In the genomic region with DNA sequence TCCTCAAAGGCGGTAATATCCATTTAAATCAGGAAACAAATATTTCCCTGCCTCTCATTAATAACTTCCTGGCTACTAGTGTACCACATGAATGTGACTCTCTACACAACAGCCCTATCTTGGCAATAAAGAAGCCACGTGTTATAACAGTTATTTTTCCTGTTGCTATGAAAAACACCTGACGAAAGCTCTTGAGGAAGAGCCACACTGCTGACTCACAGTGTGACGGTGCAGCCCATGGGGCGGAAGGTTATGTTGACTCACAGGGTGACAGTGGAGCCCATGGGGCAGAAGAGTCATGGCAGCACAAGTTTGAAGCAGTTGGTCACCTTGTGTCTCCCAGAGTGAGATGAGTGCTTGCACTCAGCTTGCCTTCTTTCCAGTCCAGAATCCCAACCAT, we compare ENCODE assay signal across 15 mouse cellular contexts. TPM values are rescaled to one million over a fixed set of nuclear protein-coding genes. Genes with fewer than 3 reads are reported as not detected.
DNase-seq lines count a peak whose midpoint lies in the region; ATAC-seq lines count a peak whose summit lies in the region.
"Had no signal": no experiment of that assay in that cellular context is flagged by ENCODE, and none has a peak within 500 bp of the region (broad histone marks: within the 10 kb centered on the region; RNA-seq: fewer than 3 reads in every experiment).

No protein-coding gene starts in this region.

- H3K9ac ChIP-seq in hindbrain, embryonic 11.5 days (ENCODE audit: low read depth, low read length), result no peak overlapping the region
- H3K9ac ChIP-seq in kidney, embryonic 15.5 days, result no peak overlapping the region
- H3K9ac ChIP-seq: forebrain, postnatal 0 days; hindbrain, embryonic 14.5 days; midbrain, embryonic 12.5 days had no signal

- intact Hi-C loops in left cerebral cortex, postnatal 4 days (cut with DNase I), result no loop called here
- intact Hi-C loops in heart, postnatal 14 days (cut with DNase I), result no loop called here

- no peaks in the 10 kb centered on the region for H3K36me3 ChIP-seq in hindbrain, embryonic 11.5 days (ENCODE audit: control insufficient read depth, insufficient read depth, low read length)
- H3K36me3 ChIP-seq in kidney, embryonic 15.5 days, result no peaks in the 10 kb centered on the region
- H3K36me3 ChIP-seq: midbrain, embryonic 12.5 days had no signal

- H3K9me3 ChIP-seq in hindbrain, embryonic 11.5 days (ENCODE audit: control insufficient read depth, low read length), result no peaks in the 10 kb centered on the region
- no peaks in the 10 kb centered on the region for H3K9me3 ChIP-seq in kidney, embryonic 15.5 days (replicated peaks)
- H3K9me3 ChIP-seq: midbrain, embryonic 12.5 days had no signal

- no peaks in the 10 kb centered on the region for H3K27me3 ChIP-seq in hindbrain, embryonic 11.5 days (ENCODE audit: control insufficient read depth, insufficient read depth, low read length)
- H3K27me3 ChIP-seq in kidney, embryonic 15.5 days, result 0 out of 2 replicates have a peak, but pooled peaks cover 3% of the 10 kb centered on the region

- H3K27ac ChIP-seq in hindbrain, embryonic 11.5 days (ENCODE audit: low read depth, low read length), result no peak overlapping the region
- H3K27ac ChIP-seq in kidney, embryonic 15.5 days, result no peak overlapping the region
- H3K27ac ChIP-seq: hindbrain, embryonic 14.5 days; midbrain, embryonic 12.5 days had no signal

- no peak overlapping the region for H3K4me3 ChIP-seq in hindbrain, embryonic 11.5 days (ENCODE audit: low read depth, low read length)
- no peak overlapping the region for H3K4me3 ChIP-seq in kidney, embryonic 15.5 days (replicated peaks)
- H3K4me3 ChIP-seq: midbrain, embryonic 12.5 days had no signal

- no peak overlapping the region for H3K4me2 ChIP-seq in hindbrain, embryonic 11.5 days (replicated peaks; ENCODE audit: low read depth, low read length)
- H3K4me2 ChIP-seq in kidney, embryonic 15.5 days, result no peak overlapping the region
- H3K4me2 ChIP-seq: hindbrain, embryonic 14.5 days; midbrain, embryonic 12.5 days had no signal

- H3K4me1 ChIP-seq in hindbrain, embryonic 11.5 days (replicated peaks; ENCODE audit: control insufficient read depth, insufficient read depth, low read length), result no peaks in the 10 kb centered on the region
- H3K4me1 ChIP-seq in kidney, embryonic 15.5 days, result no peaks in the 10 kb centered on the region
- H3K4me1 ChIP-seq: midbrain, embryonic 12.5 days had no signal

- ATAC-seq in erythroid progenitor cell, adult 5-6 weeks (replicated peaks; ENCODE audit: low FRiP score, poor library complexity, severe bottlenecking), result peak; percentile 51; the same call in 1 of the 2 replicates
- ATAC-seq in megakaryocyte, adult 5-6 weeks (ENCODE audit: poor library complexity, severe bottlenecking), result peak; percentile 98
- ATAC-seq in hindbrain, embryonic 11.5 days (ENCODE audit: low FRiP score), result no peak
- no peak for ATAC-seq in kidney, embryonic 15.5 days (replicated peaks; ENCODE audit: low FRiP score)
- ATAC-seq: forebrain, postnatal 0 days had no signal

- 85% methylated on average over 5 of the region's 5 CpGs for WGBS in hindbrain, embryonic 11.5 days
- WGBS in kidney, embryonic 15.5 days, result 67% methylated on average over 5 of the region's 5 CpGs

- DNase-seq in 416B (ENCODE audit: low read depth), result peak; percentile 89
- DNase-seq in CD4-positive, CD25-positive, alpha-beta regulatory T cell, adult 2 months (ENCODE audit: low read depth, low spot score), result peak; percentile 40
- DNase-seq in hindbrain, embryonic 11.5 days (ENCODE audit: low spot score), result no peak
- DNase-seq in left cerebral cortex, postnatal 4 days, result no peak
- no peak for DNase-seq in heart, postnatal 14 days
- DNase-seq: forebrain, postnatal 0 days; right cerebral cortex, postnatal 25 days; thymus, adult 2 months had no signal

RNA-seq across cellular contexts. Expression of gene Gm11027, which starts 5.7 kb away (rescaled TPM):
- total RNA-seq in erythroid progenitor cell, adult 5-6 weeks (2015; ENCODE audit: low replicate concordance), result not detected in 2 replicates
- total RNA-seq in erythroid progenitor cell, adult 5-6 weeks (2017; ENCODE audit: low replicate concordance), result not detected in 2 replicates
- total RNA-seq in megakaryocyte, adult 5-6 weeks (2015), result not detected in 2 replicates
- total RNA-seq in megakaryocyte, adult 5-6 weeks (2017), result not detected in 2 replicates
- not detected in 2 replicates for polyA plus RNA-seq in hindbrain, embryonic 11.5 days (2014; fragmentation: Nextera tagmentation; extraction: Ambion mirVana)
- polyA plus RNA-seq in kidney, embryonic 15.5 days (2015; fragmentation: Nextera tagmentation; extraction: Ambion mirVana), result not detected in 2 replicates
- total RNA-seq in left cerebral cortex, postnatal 4 days (2021), result not detected
- total RNA-seq in heart, postnatal 14 days (2021), result not detected
- total RNA-seq: forebrain, postnatal 0 days; heart, adult 18-20 months had no signal
- polyA plus RNA-seq: forebrain, postnatal 0 days; hindbrain, embryonic 14.5 days; limb, embryonic 11.5 days; midbrain, embryonic 12.5 days; thymus, adult 2 months had no signal

RNA-seq across cellular contexts. Expression of gene Wdr60, which starts 6.6 kb away (rescaled TPM):
- 5.0 and 6.8 TPM in 2 replicates for total RNA-seq in erythroid progenitor cell, adult 5-6 weeks (2015; ENCODE audit: low replicate concordance)
- total RNA-seq in erythroid progenitor cell, adult 5-6 weeks (2017; ENCODE audit: low replicate concordance), result 1.9 and 2.6 TPM in 2 replicates
- 0.27 TPM in 1 of 2 replicates, not detected in the other for total RNA-seq in megakaryocyte, adult 5-6 weeks (2015)
- 0.40 and 0.94 TPM in 2 replicates for total RNA-seq in megakaryocyte, adult 5-6 weeks (2017)
- 15.3 and 17.3 TPM in 2 replicates for polyA plus RNA-seq in hindbrain, embryonic 11.5 days (2014; fragmentation: Nextera tagmentation; extraction: Ambion mirVana)
- polyA plus RNA-seq in kidney, embryonic 15.5 days (2015; fragmentation: Nextera tagmentation; extraction: Ambion mirVana), result 19.6 and 20.2 TPM in 2 replicates
- total RNA-seq in left cerebral cortex, postnatal 4 days (2021), result 10 to 100 TPM; 16.6 to 19.4 TPM
- 1 to 10 TPM; 2.7 to 2.8 TPM for total RNA-seq in heart, postnatal 14 days (2021)

RNA-seq across cellular contexts. Expression of gene Esyt2, which starts 11.5 kb away (rescaled TPM):
- 120 and 140 TPM in 2 replicates for total RNA-seq in erythroid progenitor cell, adult 5-6 weeks (2015; ENCODE audit: low replicate concordance)
- 117 and 161 TPM in 2 replicates for total RNA-seq in erythroid progenitor cell, adult 5-6 weeks (2017; ENCODE audit: low replicate concordance)
- total RNA-seq in megakaryocyte, adult 5-6 weeks (2015), result 44.7 and 46.6 TPM in 2 replicates
- 49.9 and 65.6 TPM in 2 replicates for total RNA-seq in megakaryocyte, adult 5-6 weeks (2017)
- polyA plus RNA-seq in hindbrain, embryonic 11.5 days (2014; fragmentation: Nextera tagmentation; extraction: Ambion mirVana), result 18.8 and 22.1 TPM in 2 replicates
- polyA plus RNA-seq in kidney, embryonic 15.5 days (2015; fragmentation: Nextera tagmentation; extraction: Ambion mirVana), result 17.8 and 18.7 TPM in 2 replicates
- total RNA-seq in left cerebral cortex, postnatal 4 days (2021), result 10 to 100 TPM; 52.5 to 72.2 TPM
- total RNA-seq in heart, postnatal 14 days (2021), result 10 to 100 TPM; 30.9 to 34.7 TPM

Comparison
In these comparisons a context has a peak if more than half of its experiments do, and no peak if none do; other contexts are left out.
1. DNase-seq: peak in 416B (single experiment) and CD4-positive, CD25-positive, alpha-beta regulatory T cell, adult 2 months (single experiment); none in hindbrain, embryonic 11.5 days (single experiment), left cerebral cortex, postnatal 4 days (single experiment) and heart, postnatal 14 days (0 of 2).
2. ATAC-seq: peak in erythroid progenitor cell, adult 5-6 weeks (single experiment) and megakaryocyte, adult 5-6 weeks (single experiment); none in hindbrain, embryonic 11.5 days (single experiment) and kidney, embryonic 15.5 days (single experiment).